Mouse (Mus musculus) G1E (cell line): Measurements from ENCODE around the gene Usp15.

Experiments used
- CTCF ChIP-seq: IDR thresholded peaks from 2 replicates; pipeline ENCODE4 v1.5.1; 2012; ENCODE audit warnings: low read depth, low read length, inconsistent platforms, mixed read lengths
- GATA1 ChIP-seq: IDR thresholded peaks from 2 replicates; pipeline ENCODE4 v1.6.1; 2012; ENCODE audit warnings: borderline replicate concordance, low read length, inconsistent platforms, mixed read lengths
- POLR2AphosphoS5 ChIP-seq: IDR thresholded peaks from 2 replicates; pipeline ENCODE4 v1.6.1; 2012; ENCODE audit warnings: low read depth, low read length, inconsistent platforms; ENCODE audit not compliant: insufficient replicate concordance
- TAL1 ChIP-seq: conservative IDR thresholded peaks from 2 replicates; pipeline ENCODE4 v1.6.1; 2012; ENCODE audit warnings: low read depth, low read length, inconsistent platforms, mixed read lengths

- TF ChIP-seq CTCF = no peak
- TF ChIP-seq POLR2AphosphoS5 = no peak
- no peak for TF ChIP-seq TAL1
- no peak for TF ChIP-seq GATA1
These were observed 3.5 kb upstream of the Usp15 start for GRCm38 (mm10) chr10:123200320-123200659.
